Mouse (Mus musculus) limb, embryonic 14.5 days (tissue): ENCODE measurements around the gene Anapc4. TPM values are rescaled to one million over a fixed set of nuclear protein-coding genes. Genes with fewer than 3 reads are reported as not detected.

Experiments
- ATAC-seq: fragments of 200-750 bp; cut with Nextera tagmentation; 2 replicates; pipeline ENCODE4 v1.8.0; 2017; ENCODE audit warnings: low read depth, moderate number of reproducible peaks, moderate TSS enrichment; ENCODE audit not compliant: low FRiP score
- DNase-seq: peaks from one replicate; pipeline ENCODE4 v3.0.0-alpha.2; 2015; ENCODE audit warnings: low spot score
- H3K27ac ChIP-seq: fragments of 300-500 bp; sonication (generic); replicated peaks from 2 replicates; pipeline ENCODE4 v1.5.1; 2014; ENCODE audit warnings: low read depth, mild to moderate bottlenecking, low read length, moderate library complexity, mixed read lengths
- H3K27me3 ChIP-seq: fragments of 300-500 bp; sonication (generic); 2 replicates; pipeline ENCODE4 v1.6.1; 2014; ENCODE audit warnings: low read length, mixed read lengths; ENCODE audit not compliant: control insufficient read depth, insufficient read depth
- H3K36me3 ChIP-seq: fragments of 300-500 bp; sonication (generic); 2 replicates; pipeline ENCODE4 v1.6.1; 2014; ENCODE audit warnings: mild to moderate bottlenecking, low read length, moderate library complexity, mixed read lengths; ENCODE audit not compliant: control insufficient read depth, insufficient read depth
- H3K4me1 ChIP-seq: fragments of 300-500 bp; sonication (generic); 2 replicates; pipeline ENCODE4 v1.6.1; 2014; ENCODE audit warnings: antibody characterized with exemption, low read length, mixed read lengths; ENCODE audit not compliant: control insufficient read depth, insufficient read depth
- H3K4me2 ChIP-seq: fragments of 300-500 bp; sonication (generic); replicated peaks from 2 replicates; pipeline ENCODE4 v1.6.1; 2014; ENCODE audit warnings: low read depth, mild to moderate bottlenecking, low read length, moderate library complexity; ENCODE audit not compliant: severe bottlenecking
- H3K4me3 ChIP-seq: fragments of 300-500 bp; sonication (generic); replicated peaks from 2 replicates; pipeline ENCODE4 v1.5.1; 2014; ENCODE audit warnings: low read length
- H3K9ac ChIP-seq: fragments of 300-500 bp; sonication (generic); 2 replicates; pipeline ENCODE4 v1.6.1; 2014; ENCODE audit warnings: mild to moderate bottlenecking, low read depth, low read length, moderate library complexity; ENCODE audit not compliant: severe bottlenecking
- H3K9me3 ChIP-seq: fragments of 300-500 bp; sonication (generic); 2 replicates; pipeline ENCODE4 v1.6.1; 2016; ENCODE audit warnings: low read length; ENCODE audit not compliant: control insufficient read depth
- POLR2A ChIP-seq: fragments of 200-500 bp; IDR thresholded peaks from 2 replicates; pipeline ENCODE4 v1.8.0; 2012; ENCODE audit warnings: inconsistent platforms, mild to moderate bottlenecking, moderate library complexity, borderline replicate concordance; ENCODE audit not compliant: insufficient read depth, insufficient read length; ENCODE audit errors: extremely low read depth
- WGBS: fragments of 180-500 bp; shearing (Covaris S2); extraction: QIAGEN DNeasy Blood & Tissue Kit; methylation state at CpG from one replicate; pipeline ENCODE4 v1.1.7; 2014; 5-methylcytosine and 5-hydroxymethylcytosine counted together
- polyA plus RNA-seq, 2 experiments: library from polyadenylated mRNA; depleted of rRNA in 1 of 2; stranded (reverse) in 1 of 2; unstranded in 1 of 2; fragments of >200 nt; fragmentation: Nextera tagmentation in 1 of 2; extraction: Ambion mirVana in 1 of 2; gene quantifications; 2 replicates each; pipeline versions ENCODE4 v1.2.1 to v1.2.3; 2012 to 2014

The Anapc4 gene
- polyA plus RNA-seq, 2 experiments: 118 to 149 TPM

GRCm38 (mm10) chr5:52805801-52806200 is 28.0 kb upstream of the Anapc4 start:
- no peak for DNase-seq
- no peak for TF ChIP-seq POLR2A
- no peak overlapping the region for H3K9ac ChIP-seq
- no peak overlapping the region for H3K4me3 ChIP-seq
- H3K27ac ChIP-seq: no peak overlapping the region
- H3K4me1 ChIP-seq: no peaks in the 10 kb centered on the region
- WGBS: 62% methylated on average over 4 of the region's 4 CpGs
- peaks cover 17% of the 10 kb centered on the region; the same call in 1 of the 2 replicates for H3K36me3 ChIP-seq
- no peaks in the 10 kb centered on the region for H3K27me3 ChIP-seq
- H3K9me3 ChIP-seq: no peaks in the 10 kb centered on the region
- no peak overlapping the region for H3K4me2 ChIP-seq
- no peak for ATAC-seq

- H3K4me2 ChIP-seq: no peak overlapping the region
- H3K9ac ChIP-seq: no peak overlapping the region
- WGBS: 42% methylated on average over 8 of the region's 8 CpGs
- no peak for ATAC-seq
- no peaks in the 10 kb centered on the region for H3K9me3 ChIP-seq
- H3K4me3 ChIP-seq: no peak overlapping the region
- no peak for DNase-seq
- no peaks in the 10 kb centered on the region for H3K4me1 ChIP-seq
- H3K36me3 ChIP-seq: peaks cover 17% of the 10 kb centered on the region; the same call in 1 of the 2 replicates
- TF ChIP-seq POLR2A: no peak
- H3K27me3 ChIP-seq: no peaks in the 10 kb centered on the region
- no peak overlapping the region for H3K27ac ChIP-seq
Measured at GRCm38 (mm10) chr5:52806349-52806748, 27.5 kb upstream of the Anapc4 start.

GRCm38 (mm10) chr5:52807030-52807429 is 26.8 kb upstream of the Anapc4 start:
- WGBS: 47% methylated on average over 7 of the region's 7 CpGs
- H3K27me3 ChIP-seq: no peaks in the 10 kb centered on the region
- TF ChIP-seq POLR2A: no peak
- no peak for DNase-seq
- peaks cover 14% of the 10 kb centered on the region; the same call in 1 of the 2 replicates for H3K36me3 ChIP-seq
- H3K4me3 ChIP-seq: no peak overlapping the region
- no peak overlapping the region for H3K4me2 ChIP-seq
- no peaks in the 10 kb centered on the region for H3K4me1 ChIP-seq
- no peak overlapping the region for H3K9ac ChIP-seq
- ATAC-seq: no peak
- no peaks in the 10 kb centered on the region for H3K9me3 ChIP-seq
- no peak overlapping the region for H3K27ac ChIP-seq

GRCm38 (mm10) chr5:52810446-52810845 is 23.4 kb upstream of the Anapc4 start:
- Histone ChIP-seq H3K27me3 (no peaks in the 10 kb centered on the region), H3K4me2 (no peak overlapping the region), H3K9me3 (no peaks in the 10 kb centered on the region), H3K9ac (no peak overlapping the region), H3K27ac (no peak overlapping the region), H3K4me3 (no peak overlapping the region), H3K4me1 (no peaks in the 10 kb centered on the region), H3K36me3 (peaks cover 19% of the 10 kb centered on the region)
- DNase-seq: no peak
- 95% methylated on average over 6 of the region's 6 CpGs for WGBS
- no peak for ATAC-seq
- TF ChIP-seq POLR2A: no peak

GRCm38 (mm10) chr5:52811056-52811455 is 22.8 kb upstream of the Anapc4 start:
- Histone ChIP-seq H3K27me3 (no peaks in the 10 kb centered on the region), H3K4me3 (no peak overlapping the region), H3K4me1 (no peaks in the 10 kb centered on the region), H3K36me3 (peaks cover 25% of the 10 kb centered on the region), H3K9me3 (no peaks in the 10 kb centered on the region), H3K27ac (no peak overlapping the region), H3K4me2 (no peak overlapping the region), H3K9ac (no peak overlapping the region)
- no peak for TF ChIP-seq POLR2A
- ATAC-seq (no peak), DNase-seq (no peak)
- WGBS: 92% methylated on average over 14 of the region's 14 CpGs

GRCm38 (mm10) chr5:52812456-52812855 is 21.4 kb upstream of the Anapc4 start:
- DNase-seq: no peak
- Histone ChIP-seq H3K9me3 (no peaks in the 10 kb centered on the region), H3K27ac (no peak overlapping the region), H3K4me2 (no peak overlapping the region), H3K27me3 (no peaks in the 10 kb centered on the region), H3K4me3 (no peak overlapping the region), H3K9ac (no peak overlapping the region), H3K4me1 (no peaks in the 10 kb centered on the region), H3K36me3 (peaks cover 37% of the 10 kb centered on the region)
- TF ChIP-seq POLR2A: no peak
- WGBS: 80% methylated on average over 10 of the region's 10 CpGs
- no peak for ATAC-seq
